Comparison of ENCODE assay signal across 8 mouse cellular contexts in the genomic region with DNA sequence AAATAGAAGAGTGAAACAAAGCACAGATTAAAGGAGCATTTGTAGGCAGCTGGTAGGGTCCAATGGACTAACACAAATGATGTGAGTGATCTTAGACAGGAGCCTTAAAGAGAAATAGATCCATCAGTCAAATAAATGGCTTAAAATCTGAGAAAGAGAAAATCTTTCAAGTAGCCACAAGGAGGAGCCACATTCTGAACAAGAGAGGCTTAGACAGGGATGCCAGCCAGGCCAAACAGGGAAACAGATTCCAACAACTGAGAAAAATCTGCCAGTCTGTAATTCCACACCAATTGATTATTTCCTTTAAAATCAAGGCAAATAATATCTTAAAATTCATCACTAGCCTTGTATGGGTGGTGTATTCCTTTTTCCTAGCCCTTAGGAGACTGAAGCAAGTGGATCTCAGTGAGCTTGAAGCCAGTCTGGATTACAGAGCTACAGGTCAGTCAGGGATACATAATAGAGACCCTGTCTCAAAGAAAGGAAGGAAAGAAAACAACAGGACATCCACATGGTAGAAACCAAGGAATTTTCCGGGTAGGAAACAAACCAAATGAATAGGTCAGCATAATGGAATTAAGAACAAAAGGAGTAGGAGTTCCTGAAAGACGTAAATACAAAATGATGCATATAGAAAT. TPM values are rescaled to one million over a fixed set of nuclear protein-coding genes. Genes with fewer than 3 reads are reported as not detected.
DNase-seq lines count a peak whose midpoint lies in the region; ATAC-seq lines count a peak whose summit lies in the region.

No protein-coding gene starts in this region.

- H3K9me3 ChIP-seq in embryonic facial prominence, embryonic 11.5 days (replicated peaks; ENCODE audit: control insufficient read depth, low read length): no peaks in the 10 kb centered on the region
- H3K9me3 ChIP-seq in embryonic facial prominence, embryonic 10.5 days: no peaks in the 10 kb centered on the region
- no peaks in the 10 kb centered on the region for H3K9me3 ChIP-seq in midbrain, embryonic 11.5 days (ENCODE audit: control insufficient read depth, low read length)
- H3K9me3 ChIP-seq in midbrain, embryonic 10.5 days (replicated peaks): no peaks in the 10 kb centered on the region

- no peak overlapping the region for H3K4me3 ChIP-seq in embryonic facial prominence, embryonic 11.5 days (ENCODE audit: low read depth, low read length)
- H3K4me3 ChIP-seq in embryonic facial prominence, embryonic 10.5 days: no peak overlapping the region
- no peak overlapping the region for H3K4me3 ChIP-seq in midbrain, embryonic 11.5 days (ENCODE audit: low read depth, low read length)
- H3K4me3 ChIP-seq in midbrain, embryonic 10.5 days: no peak overlapping the region

- WGBS in embryonic facial prominence, embryonic 11.5 days: 89% methylated on average over 2 of the region's 2 CpGs
- 81% methylated on average over 2 of the region's 2 CpGs for WGBS in embryonic facial prominence, embryonic 10.5 days
- 80% methylated on average over 2 of the region's 2 CpGs for WGBS in midbrain, embryonic 11.5 days
- 92% methylated on average over 2 of the region's 2 CpGs for WGBS in midbrain, embryonic 10.5 days

- H3K27ac ChIP-seq in embryonic facial prominence, embryonic 11.5 days (replicated peaks; ENCODE audit: low read depth, low read length): no peak overlapping the region
- H3K27ac ChIP-seq in embryonic facial prominence, embryonic 10.5 days (replicated peaks): no peak overlapping the region
- no peak overlapping the region for H3K27ac ChIP-seq in midbrain, embryonic 11.5 days (ENCODE audit: low read depth, low read length)
- H3K27ac ChIP-seq in midbrain, embryonic 10.5 days (replicated peaks): no peak overlapping the region

- no peak overlapping the region for H3K4me2 ChIP-seq in embryonic facial prominence, embryonic 11.5 days (ENCODE audit: low read depth, low read length)
- H3K4me2 ChIP-seq in midbrain, embryonic 11.5 days: no peak overlapping the region

- no peaks in the 10 kb centered on the region for H3K27me3 ChIP-seq in embryonic facial prominence, embryonic 11.5 days (ENCODE audit: control insufficient read depth, insufficient read depth, low read length)
- no peaks in the 10 kb centered on the region for H3K27me3 ChIP-seq in embryonic facial prominence, embryonic 10.5 days (replicated peaks; ENCODE audit: low read depth, poor library complexity, severe bottlenecking)
- H3K27me3 ChIP-seq in midbrain, embryonic 11.5 days (ENCODE audit: control insufficient read depth, insufficient read depth, low read length): no peaks in the 10 kb centered on the region
- H3K27me3 ChIP-seq in midbrain, embryonic 10.5 days (ENCODE audit: low read depth, poor library complexity, severe bottlenecking): no peaks in the 10 kb centered on the region

- H3K4me1 ChIP-seq in embryonic facial prominence, embryonic 11.5 days (ENCODE audit: control insufficient read depth, insufficient read depth, low read length): no peaks in the 10 kb centered on the region
- peaks cover 11% of the 10 kb centered on the region; the same call in 1 of the 2 replicates for H3K4me1 ChIP-seq in embryonic facial prominence, embryonic 10.5 days
- no peaks in the 10 kb centered on the region for H3K4me1 ChIP-seq in midbrain, embryonic 11.5 days (ENCODE audit: control insufficient read depth, insufficient read depth, low read length)
- H3K4me1 ChIP-seq in midbrain, embryonic 10.5 days: no peaks in the 10 kb centered on the region

- no peaks in the 10 kb centered on the region for H3K36me3 ChIP-seq in embryonic facial prominence, embryonic 11.5 days (replicated peaks; ENCODE audit: control insufficient read depth, insufficient read depth, low read depth, low read length)
- peaks cover 16% of the 10 kb centered on the region for H3K36me3 ChIP-seq in embryonic facial prominence, embryonic 10.5 days (replicated peaks)
- no peaks in the 10 kb centered on the region for H3K36me3 ChIP-seq in midbrain, embryonic 11.5 days (ENCODE audit: control insufficient read depth, insufficient read depth, low read length)
- peaks cover 17% of the 10 kb centered on the region for H3K36me3 ChIP-seq in midbrain, embryonic 10.5 days

- H3K9ac ChIP-seq in embryonic facial prominence, embryonic 11.5 days (replicated peaks; ENCODE audit: low read length): no peak overlapping the region
- H3K9ac ChIP-seq in midbrain, embryonic 11.5 days (ENCODE audit: low read length): no peak overlapping the region

- no peak for ATAC-seq in embryonic facial prominence, embryonic 11.5 days (replicated peaks; ENCODE audit: insufficient number of reproducible peaks, low FRiP score, low TSS enrichment, low read depth)
- ATAC-seq in midbrain, embryonic 11.5 days (ENCODE audit: low FRiP score): no peak
- ATAC-seq in erythroid progenitor cell, adult 5-6 weeks (replicated peaks; ENCODE audit: low FRiP score, poor library complexity, severe bottlenecking): 0 out of 2 replicates have a peak, but pooled peaks have one; percentile 54

- peak; percentile 36 for DNase-seq in embryonic facial prominence, embryonic 11.5 days (ENCODE audit: low spot score)
- DNase-seq in embryonic facial prominence, embryonic 10.5 days (ENCODE audit: low spot score): no peak
- peak; percentile 80 for DNase-seq in midbrain, embryonic 11.5 days (ENCODE audit: low spot score, missing footprints)
- no peak for DNase-seq in midbrain, embryonic 10.5 days (ENCODE audit: low spot score)
- peak; percentile 15 for DNase-seq in layer of hippocampus, adult 9-10 months (ENCODE audit: low spot score)
- peak; percentile 58 for DNase-seq in retina, postnatal 1 day
- no peak for DNase-seq in testis, postnatal 10 days (ENCODE audit: low spot score)

RNA-seq across cellular contexts. Expression of a gene that starts 26.8 kb away (rescaled TPM):
- 0.21 and 0.42 TPM in 2 replicates for polyA plus RNA-seq in embryonic facial prominence, embryonic 11.5 days (2014; fragmentation: Nextera tagmentation; extraction: Ambion mirVana)
- 0.29 and 0.49 TPM in 2 replicates for polyA plus RNA-seq in embryonic facial prominence, embryonic 10.5 days (2016; fragmentation: Nextera tagmentation; extraction: Ambion mirVana)
- 0.22 and 0.34 TPM in 2 replicates for polyA plus RNA-seq in midbrain, embryonic 11.5 days (2014; fragmentation: Nextera tagmentation; extraction: Ambion mirVana)
- polyA plus RNA-seq in midbrain, embryonic 10.5 days (2016; fragmentation: Nextera tagmentation; extraction: Ambion mirVana): 0.15 and 0.29 TPM in 2 replicates
- not detected in 2 replicates for total RNA-seq in erythroid progenitor cell, adult 5-6 weeks (2015; ENCODE audit: low replicate concordance)
- total RNA-seq in erythroid progenitor cell, adult 5-6 weeks (2017; ENCODE audit: low replicate concordance): not detected in 2 replicates

RNA-seq across cellular contexts. Expression of a gene that starts 33.4 kb away (rescaled TPM):
- 85.0 and 95.6 TPM in 2 replicates for polyA plus RNA-seq in embryonic facial prominence, embryonic 11.5 days (2014; fragmentation: Nextera tagmentation; extraction: Ambion mirVana)
- 59.9 and 63.9 TPM in 2 replicates for polyA plus RNA-seq in embryonic facial prominence, embryonic 10.5 days (2016; fragmentation: Nextera tagmentation; extraction: Ambion mirVana)
- 97.5 and 99.9 TPM in 2 replicates for polyA plus RNA-seq in midbrain, embryonic 11.5 days (2014; fragmentation: Nextera tagmentation; extraction: Ambion mirVana)
- polyA plus RNA-seq in midbrain, embryonic 10.5 days (2016; fragmentation: Nextera tagmentation; extraction: Ambion mirVana): 66.3 and 68.7 TPM in 2 replicates
- total RNA-seq in erythroid progenitor cell, adult 5-6 weeks (2015; ENCODE audit: low replicate concordance): 47.9 and 52.4 TPM in 2 replicates
- 52.2 and 55.8 TPM in 2 replicates for total RNA-seq in erythroid progenitor cell, adult 5-6 weeks (2017; ENCODE audit: low replicate concordance)

RNA-seq across cellular contexts. Expression of a gene that starts 49.3 kb away (rescaled TPM):
- 0.38 and 0.57 TPM in 2 replicates for polyA plus RNA-seq in embryonic facial prominence, embryonic 11.5 days (2014; fragmentation: Nextera tagmentation; extraction: Ambion mirVana)
- 0.49 and 0.50 TPM in 2 replicates for polyA plus RNA-seq in embryonic facial prominence, embryonic 10.5 days (2016; fragmentation: Nextera tagmentation; extraction: Ambion mirVana)
- 0.26 and 0.65 TPM in 2 replicates for polyA plus RNA-seq in midbrain, embryonic 11.5 days (2014; fragmentation: Nextera tagmentation; extraction: Ambion mirVana)
- 0.67 and 0.85 TPM in 2 replicates for polyA plus RNA-seq in midbrain, embryonic 10.5 days (2016; fragmentation: Nextera tagmentation; extraction: Ambion mirVana)
- not detected in 2 replicates for total RNA-seq in erythroid progenitor cell, adult 5-6 weeks (2015; ENCODE audit: low replicate concordance)
- total RNA-seq in erythroid progenitor cell, adult 5-6 weeks (2017; ENCODE audit: low replicate concordance): not detected in 2 replicates

RNA-seq across cellular contexts. Expression of a gene that starts 54.2 kb away (rescaled TPM):
- 2.5 and 3.9 TPM in 2 replicates for polyA plus RNA-seq in embryonic facial prominence, embryonic 11.5 days (2014; fragmentation: Nextera tagmentation; extraction: Ambion mirVana)
- polyA plus RNA-seq in embryonic facial prominence, embryonic 10.5 days (2016; fragmentation: Nextera tagmentation; extraction: Ambion mirVana): 2.1 and 2.5 TPM in 2 replicates
- polyA plus RNA-seq in midbrain, embryonic 11.5 days (2014; fragmentation: Nextera tagmentation; extraction: Ambion mirVana): 4.9 and 5.5 TPM in 2 replicates
- 2.6 and 3.1 TPM in 2 replicates for polyA plus RNA-seq in midbrain, embryonic 10.5 days (2016; fragmentation: Nextera tagmentation; extraction: Ambion mirVana)
- total RNA-seq in erythroid progenitor cell, adult 5-6 weeks (2015; ENCODE audit: low replicate concordance): 64.5 and 72.1 TPM in 2 replicates
- 29.3 and 63.5 TPM in 2 replicates for total RNA-seq in erythroid progenitor cell, adult 5-6 weeks (2017; ENCODE audit: low replicate concordance)

Comparison
In these comparisons a context has a peak if more than half of its experiments do, and no peak if none do; other contexts are left out.
1. DNase-seq: peak in embryonic facial prominence, embryonic 11.5 days (single experiment), midbrain, embryonic 11.5 days (single experiment), layer of hippocampus, adult 9-10 months (single experiment) and retina, postnatal 1 day (single experiment); none in embryonic facial prominence, embryonic 10.5 days (single experiment), midbrain, embryonic 10.5 days (single experiment) and testis, postnatal 10 days (single experiment).